Mouse (Mus musculus): ENCODE measurements around the gene Gm42906. TPM values are rescaled to one million over a fixed set of nuclear protein-coding genes. Genes with fewer than 3 reads are reported as not detected.

Gm42906 gene
- polyA plus RNA-seq, 1 experiment from 2014 or later, result not detected

DNA sequence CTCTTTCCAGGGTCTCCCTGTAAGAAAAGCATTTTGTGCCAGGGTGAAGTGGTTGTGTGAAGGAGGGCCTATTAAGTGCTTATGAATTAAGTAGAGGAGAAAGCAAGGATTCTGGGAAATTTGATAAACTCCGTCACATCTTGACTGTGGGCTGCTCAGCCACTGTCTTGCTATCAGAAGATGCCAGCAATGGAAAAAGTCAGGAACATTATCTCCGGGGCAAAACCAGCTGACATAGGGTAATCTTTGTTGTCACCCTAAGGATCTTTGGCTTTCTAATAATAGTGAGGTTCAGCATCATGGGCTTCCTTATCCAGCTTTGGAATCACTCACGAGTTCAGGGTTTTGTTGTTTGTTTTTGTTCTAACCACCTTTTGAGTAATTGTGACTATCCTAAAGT is 14.3 kb downstream of the Gm42906 start:
- Histone ChIP-seq H3K27ac (replicated peaks; ENCODE audit: low read depth, low read length) (no peak overlapping the region), H3K27me3 (ENCODE audit: control insufficient read depth, insufficient read depth, low read length) (no peaks in the 10 kb centered on the region), H3K9ac (ENCODE audit: low read length) (no peak overlapping the region), H3K9me3 (ENCODE audit: control insufficient read depth, low read length) (no peaks in the 10 kb centered on the region), H3K4me3 (ENCODE audit: low read depth, low read length) (no peak overlapping the region), H3K4me2 (ENCODE audit: low read depth, severe bottlenecking) (no peak overlapping the region), H3K36me3 (ENCODE audit: control insufficient read depth, insufficient read depth, low read length) (no peaks in the 10 kb centered on the region), H3K4me1 (ENCODE audit: control insufficient read depth, insufficient read depth, low read length) (no peaks in the 10 kb centered on the region)
- DNase-seq (ENCODE audit: low spot score), result no peak
- WGBS, result 87% methylated on average over 3 of the region's 3 CpGs
- no peak for ATAC-seq (ENCODE audit: insufficient number of reproducible peaks, low FRiP score, low TSS enrichment, low read depth)

- no peaks in the 10 kb centered on the region for H3K9me3 ChIP-seq (ENCODE audit: control insufficient read depth, low read length)
- no peak for DNase-seq (ENCODE audit: low spot score)
- WGBS, result 79% methylated on average over 11 of the region's 11 CpGs
These were observed 15.1 kb downstream of the Gm42906 start for GRCm38 (mm10) chr5:151412666-151413463.

DNA sequence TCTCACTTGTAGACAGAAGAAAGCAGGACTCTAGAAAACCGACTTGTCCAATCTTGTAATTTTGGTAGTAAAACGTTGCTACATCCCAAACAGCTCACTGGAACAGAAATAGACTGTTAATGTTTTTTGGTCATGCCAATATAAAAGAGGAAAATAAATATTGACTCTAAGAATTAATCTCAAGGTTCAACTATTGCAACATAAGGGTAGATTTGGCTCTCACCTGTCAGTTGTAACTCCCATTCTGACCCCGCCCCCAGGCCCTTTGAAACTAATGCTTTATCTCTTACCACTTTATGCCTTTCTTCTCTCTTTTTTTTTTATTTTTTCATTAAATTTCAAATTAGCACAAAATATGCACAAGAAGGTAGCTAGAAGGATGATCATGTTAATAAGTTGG is 18.0 kb downstream of the Gm42906 start:
- Histone ChIP-seq H3K4me3 (ENCODE audit: low read depth, low read length) (no peak overlapping the region), H3K27ac (replicated peaks; ENCODE audit: low read depth, low read length) (no peak overlapping the region), H3K4me2 (ENCODE audit: low read depth, severe bottlenecking) (no peak overlapping the region), H3K27me3 (ENCODE audit: control insufficient read depth, insufficient read depth, low read length) (no peaks in the 10 kb centered on the region), H3K9ac (ENCODE audit: low read length) (no peak overlapping the region), H3K9me3 (ENCODE audit: control insufficient read depth, low read length) (no peaks in the 10 kb centered on the region), H3K36me3 (ENCODE audit: control insufficient read depth, insufficient read depth, low read length) (no peaks in the 10 kb centered on the region), H3K4me1 (ENCODE audit: control insufficient read depth, insufficient read depth, low read length) (no peaks in the 10 kb centered on the region)
- 73% methylated on average over 3 of the region's 3 CpGs for WGBS
- no peak for ATAC-seq (ENCODE audit: insufficient number of reproducible peaks, low FRiP score, low TSS enrichment, low read depth)
- no peak for DNase-seq (ENCODE audit: low spot score)

More at GRCm38 (mm10) chr5:151412666-151413463, 15.1 kb downstream of the Gm42906 start:
- no peak overlapping the region for H3K9ac ChIP-seq (ENCODE audit: low read length)
- H3K4me3 ChIP-seq (ENCODE audit: low read depth, low read length), result no peak overlapping the region
- no peaks in the 10 kb centered on the region for H3K27me3 ChIP-seq (ENCODE audit: control insufficient read depth, insufficient read depth, low read length)
- H3K4me2 ChIP-seq (ENCODE audit: low read depth, severe bottlenecking), result no peak overlapping the region
- no peaks in the 10 kb centered on the region for H3K4me1 ChIP-seq (ENCODE audit: control insufficient read depth, insufficient read depth, low read length)
- no peak overlapping the region for H3K27ac ChIP-seq (replicated peaks; ENCODE audit: low read depth, low read length)
- no peak for ATAC-seq (ENCODE audit: insufficient number of reproducible peaks, low FRiP score, low TSS enrichment, low read depth)
- H3K36me3 ChIP-seq (ENCODE audit: control insufficient read depth, insufficient read depth, low read length), result no peaks in the 10 kb centered on the region

DNA sequence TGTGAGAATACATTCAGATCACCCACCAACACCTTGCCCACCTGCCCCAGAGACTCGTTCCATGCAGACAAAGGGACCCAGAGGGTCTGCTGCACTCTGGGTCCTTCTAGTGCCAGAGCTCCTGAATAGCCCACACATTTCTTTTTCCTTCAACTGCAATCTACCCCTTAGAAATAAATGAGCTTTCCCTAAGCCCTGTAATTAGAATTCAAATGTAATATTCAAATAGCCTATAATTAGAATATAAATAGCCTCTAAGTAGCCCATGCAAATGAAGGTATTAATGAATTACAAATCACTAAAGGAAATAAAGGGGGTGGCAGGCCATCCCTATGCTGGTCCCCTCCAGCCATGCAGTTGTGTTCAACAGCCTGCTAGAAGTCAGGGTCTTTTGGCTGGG is 18.7 kb downstream of the Gm42906 start:
- Histone ChIP-seq H3K4me2 (ENCODE audit: low read depth, severe bottlenecking) (no peak overlapping the region), H3K4me1 (ENCODE audit: control insufficient read depth, insufficient read depth, low read length) (no peaks in the 10 kb centered on the region), H3K27ac (replicated peaks; ENCODE audit: low read depth, low read length) (no peak overlapping the region), H3K27me3 (ENCODE audit: control insufficient read depth, insufficient read depth, low read length) (no peaks in the 10 kb centered on the region), H3K9me3 (ENCODE audit: control insufficient read depth, low read length) (no peaks in the 10 kb centered on the region), H3K36me3 (ENCODE audit: control insufficient read depth, insufficient read depth, low read length) (no peaks in the 10 kb centered on the region), H3K9ac (ENCODE audit: low read length) (no peak overlapping the region), H3K4me3 (ENCODE audit: low read depth, low read length) (no peak overlapping the region)
- DNase-seq (ENCODE audit: low spot score) (no peak), ATAC-seq (ENCODE audit: insufficient number of reproducible peaks, low FRiP score, low TSS enrichment, low read depth) (no peak)
- 19% methylated on average over 1 of the region's 1 CpGs for WGBS

- Histone ChIP-seq H3K4me2 (ENCODE audit: low read depth, severe bottlenecking) (no peak overlapping the region), H3K9ac (ENCODE audit: low read length) (no peak overlapping the region), H3K4me1 (ENCODE audit: control insufficient read depth, insufficient read depth, low read length) (0 out of 2 replicates have a peak, but pooled peaks cover 2% of the 10 kb centered on the region), H3K9me3 (ENCODE audit: control insufficient read depth, low read length) (no peaks in the 10 kb centered on the region), H3K36me3 (ENCODE audit: control insufficient read depth, insufficient read depth, low read length) (no peaks in the 10 kb centered on the region), H3K27me3 (ENCODE audit: control insufficient read depth, insufficient read depth, low read length) (no peaks in the 10 kb centered on the region), H3K27ac (replicated peaks; ENCODE audit: low read depth, low read length) (no peak overlapping the region), H3K4me3 (ENCODE audit: low read depth, low read length) (no peak overlapping the region)
- no peak for ATAC-seq (ENCODE audit: insufficient number of reproducible peaks, low FRiP score, low TSS enrichment, low read depth)
- DNase-seq (ENCODE audit: low spot score), result no peak
- WGBS, result 55% methylated on average over 7 of the region's 7 CpGs
These were observed 19.7 kb downstream of the Gm42906 start for GRCm38 (mm10) chr5:151408124-151408900.

- 94% methylated on average over 3 of the region's 3 CpGs for WGBS
- no peak overlapping the region for H3K4me2 ChIP-seq (ENCODE audit: low read depth, severe bottlenecking)
- no peak for DNase-seq (ENCODE audit: low spot score)
- no peak for ATAC-seq (ENCODE audit: insufficient number of reproducible peaks, low FRiP score, low TSS enrichment, low read depth)
- no peak overlapping the region for H3K4me3 ChIP-seq (ENCODE audit: low read depth, low read length)
- H3K9ac ChIP-seq (ENCODE audit: low read length), result no peak overlapping the region
- no peaks in the 10 kb centered on the region for H3K27me3 ChIP-seq (ENCODE audit: control insufficient read depth, insufficient read depth, low read length)
- no peaks in the 10 kb centered on the region for H3K36me3 ChIP-seq (ENCODE audit: control insufficient read depth, insufficient read depth, low read length)
- H3K4me1 ChIP-seq (ENCODE audit: control insufficient read depth, insufficient read depth, low read length), result 0 out of 2 replicates have a peak, but pooled peaks cover 2% of the 10 kb centered on the region
- no peaks in the 10 kb centered on the region for H3K9me3 ChIP-seq (ENCODE audit: control insufficient read depth, low read length)
- no peak overlapping the region for H3K27ac ChIP-seq (replicated peaks; ENCODE audit: low read depth, low read length)
These were observed 20.5 kb downstream of the Gm42906 start for GRCm38 (mm10) chr5:151407493-151407892.

DNA sequence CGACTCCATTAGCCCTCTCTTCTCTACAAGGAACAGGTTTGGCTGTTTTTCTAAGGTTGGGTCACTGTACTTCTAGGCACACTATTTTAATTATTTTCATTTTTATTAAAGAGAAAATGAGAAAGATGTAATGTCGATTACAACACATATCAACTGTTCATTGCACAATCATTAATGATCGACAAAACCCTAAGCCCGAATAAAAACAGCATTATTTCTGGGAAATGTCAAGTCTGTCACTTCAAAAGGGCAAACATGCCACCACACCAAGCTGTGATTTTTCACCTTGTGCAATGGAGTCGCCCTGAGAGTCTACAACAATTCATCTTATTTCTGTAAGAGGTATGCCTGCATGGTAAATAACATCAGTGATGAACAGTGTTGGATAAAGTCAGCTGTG is 21.7 kb downstream of the Gm42906 start:
- H3K4me3 ChIP-seq (ENCODE audit: low read depth, low read length), result no peak overlapping the region
- H3K9me3 ChIP-seq (ENCODE audit: control insufficient read depth, low read length), result no peaks in the 10 kb centered on the region
- DNase-seq (ENCODE audit: low spot score) (no peak), ATAC-seq (ENCODE audit: insufficient number of reproducible peaks, low FRiP score, low TSS enrichment, low read depth) (no peak)
- no peaks in the 10 kb centered on the region for H3K27me3 ChIP-seq (ENCODE audit: control insufficient read depth, insufficient read depth, low read length)
- 0 out of 2 replicates have a peak, but pooled peaks cover 2% of the 10 kb centered on the region for H3K4me1 ChIP-seq (ENCODE audit: control insufficient read depth, insufficient read depth, low read length)
- no peak overlapping the region for H3K9ac ChIP-seq (ENCODE audit: low read length)
- no peak overlapping the region for H3K27ac ChIP-seq (replicated peaks; ENCODE audit: low read depth, low read length)
- WGBS, result 74% methylated on average over 5 of the region's 5 CpGs
- no peaks in the 10 kb centered on the region for H3K36me3 ChIP-seq (ENCODE audit: control insufficient read depth, insufficient read depth, low read length)
- no peak overlapping the region for H3K4me2 ChIP-seq (ENCODE audit: low read depth, severe bottlenecking)

DNA sequence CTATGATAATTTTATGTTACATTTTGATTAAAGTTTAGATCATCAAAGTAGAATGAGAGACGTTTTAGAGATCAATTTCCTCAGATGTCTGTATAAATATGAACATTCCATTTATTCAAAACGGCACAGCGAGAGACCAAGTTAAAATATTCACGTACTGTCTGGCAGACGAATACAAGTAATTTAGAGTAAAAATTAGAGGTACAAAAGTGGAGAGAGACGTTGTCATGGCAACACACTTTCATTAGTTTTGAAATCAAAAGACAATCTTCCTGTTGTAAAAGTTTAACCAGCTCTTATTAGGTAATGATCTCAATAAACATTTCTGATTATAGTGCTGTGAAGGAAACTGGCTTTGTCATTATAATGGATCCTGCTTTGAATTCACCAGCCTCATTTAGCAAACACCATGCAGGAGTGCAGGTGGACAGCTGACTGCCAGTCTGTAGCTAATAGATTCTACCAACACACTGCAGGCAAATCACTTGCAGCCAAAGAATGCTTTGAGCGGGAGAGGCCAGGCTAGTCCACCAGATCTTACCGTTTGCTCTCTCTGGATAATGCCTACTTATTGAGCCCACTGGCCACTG is 22.6 kb downstream of the Gm42906 start:
- Histone ChIP-seq H3K4me3 (ENCODE audit: low read depth, low read length) (no peak overlapping the region), H3K27ac (replicated peaks; ENCODE audit: low read depth, low read length) (no peak overlapping the region), H3K36me3 (ENCODE audit: control insufficient read depth, insufficient read depth, low read length) (no peaks in the 10 kb centered on the region), H3K9ac (ENCODE audit: low read length) (no peak overlapping the region), H3K9me3 (ENCODE audit: control insufficient read depth, low read length) (no peaks in the 10 kb centered on the region), H3K4me1 (ENCODE audit: control insufficient read depth, insufficient read depth, low read length) (0 out of 2 replicates have a peak, but pooled peaks cover 2% of the 10 kb centered on the region), H3K27me3 (ENCODE audit: control insufficient read depth, insufficient read depth, low read length) (no peaks in the 10 kb centered on the region), H3K4me2 (ENCODE audit: low read depth, severe bottlenecking) (no peak overlapping the region)
- no peak for DNase-seq (ENCODE audit: low spot score)
- no peak for ATAC-seq (ENCODE audit: insufficient number of reproducible peaks, low FRiP score, low TSS enrichment, low read depth)
- WGBS, result 65% methylated on average over 8 of the region's 8 CpGs
